Mouse (Mus musculus): ENCODE measurements around the gene Rasl10b.

Rasl10b gene

GRCm38 (mm10) chr11:83467120-83467652, 58.2 kb downstream of the Rasl10b start:
- no peaks in the 10 kb centered on the region for H3K27me3 ChIP-seq (ENCODE audit: control insufficient read depth, insufficient read depth, low read length, poor library complexity, severe bottlenecking)
- no peak for DNase-seq (ENCODE audit: low read depth, low spot score)
- H3K36me3 ChIP-seq (ENCODE audit: control insufficient read depth, insufficient read depth, low read length, poor library complexity, severe bottlenecking) = no peaks in the 10 kb centered on the region

- DNase-seq (ENCODE audit: low read depth, low spot score) = no peak
- H3K36me3 ChIP-seq (ENCODE audit: control insufficient read depth, insufficient read depth, low read length, poor library complexity, severe bottlenecking) = no peaks in the 10 kb centered on the region
- no peaks in the 10 kb centered on the region for H3K27me3 ChIP-seq (ENCODE audit: control insufficient read depth, insufficient read depth, low read length, poor library complexity, severe bottlenecking)
Measured at GRCm38 (mm10) chr11:83468765-83469164, 59.8 kb downstream of the Rasl10b start.
